Mouse (Mus musculus): ENCODE measurements at regions not wholly inside any gene's neighbourhood (a gene's known extent, or its start where the extent isn't known, plus 50 kb on each side); places are given as distances from the start of the nearest gene placed in this dataset.

- no peak for DNase-seq
Measured at GRCm38 (mm10) chr5:52092273-52092672, 98.0 kb downstream of the Dhx15 start.

GRCm38 (mm10) chr5:52088131-52088530 is 102.2 kb downstream of the Dhx15 start:
- DNase-seq = no peak

GRCm38 (mm10) chr5:52086766-52087429 is 103.4 kb downstream of the Dhx15 start:
- no peak for DNase-seq

GRCm38 (mm10) chr5:52080268-52080667 is 110.0 kb downstream of the Dhx15 start:
- DNase-seq = peak; percentile 38

GRCm38 (mm10) chr5:52077696-52078095 is 112.6 kb downstream of the Dhx15 start:
- DNase-seq = no peak

GRCm38 (mm10) chr5:52075096-52075495 is 115.2 kb downstream of the Dhx15 start:
- DNase-seq = no peak

- peak; percentile 84 for DNase-seq
Measured at GRCm38 (mm10) chr5:52064804-52065451, 125.4 kb downstream of the Dhx15 start.

- no peak for DNase-seq
Measured at GRCm38 (mm10) chr5:52062214-52062613, 128.1 kb downstream of the Dhx15 start.

GRCm38 (mm10) chr5:52061226-52061625 is 129.1 kb downstream of the Dhx15 start:
- DNase-seq = no peak

- DNase-seq = no peak
Measured at GRCm38 (mm10) chr5:52057261-52057660, 133.1 kb downstream of the Dhx15 start.

GRCm38 (mm10) chr5:52052072-52052465 is 138.2 kb downstream of the Dhx15 start:
- DNase-seq = no peak

GRCm38 (mm10) chr5:52051383-52052071 is 138.8 kb downstream of the Dhx15 start:
- peak; percentile 60 for DNase-seq

- DNase-seq = no peak
Measured at GRCm38 (mm10) chr5:52048790-52049189, 141.5 kb downstream of the Dhx15 start.

GRCm38 (mm10) chr5:52046704-52047103 is 143.6 kb downstream of the Dhx15 start:
- DNase-seq = no peak

GRCm38 (mm10) chr5:52044101-52044500 is 146.2 kb downstream of the Dhx15 start:
- no peak for DNase-seq

- DNase-seq = no peak
Measured at GRCm38 (mm10) chr5:52041447-52041846, 148.9 kb downstream of the Dhx15 start.

GRCm38 (mm10) chr5:52040427-52041312 is 149.6 kb downstream of the Dhx15 start:
- peak; percentile 79 for DNase-seq

- DNase-seq = peak; percentile 26
Measured at GRCm38 (mm10) chr5:52035339-52035738, 155.0 kb downstream of the Dhx15 start.

- DNase-seq = no peak
Measured at GRCm38 (mm10) chr5:52027478-52027877, 162.8 kb downstream of the Dhx15 start.

GRCm38 (mm10) chr5:52026148-52026547 is 164.2 kb downstream of the Dhx15 start:
- no peak for DNase-seq

- peak; percentile 88 for DNase-seq
Measured at GRCm38 (mm10) chr5:52023212-52023611, 167.1 kb downstream of the Dhx15 start.

- DNase-seq = no peak
Measured at GRCm38 (mm10) chr5:52016992-52017391, 173.3 kb downstream of the Dhx15 start.

- DNase-seq = peak; percentile 23
Measured at GRCm38 (mm10) chr5:52015786-52016185, 174.5 kb downstream of the Dhx15 start.

Data from right cerebral cortex, adult 18-20 months (tissue).